Mouse (Mus musculus): ENCODE results near the gene Nmt1.

The Nmt1 gene

GRCm38 (mm10) chr11:103106386-103106785, 78.4 kb downstream of the Nmt1 start:
- no peak for DNase-seq (ENCODE audit: low read depth, low spot score)

- no peak for DNase-seq (ENCODE audit: low read depth, low spot score)
These were observed 83.3 kb downstream of the Nmt1 start for GRCm38 (mm10) chr11:103111301-103111700.

GRCm38 (mm10) chr11:103111881-103112551, 84.0 kb downstream of the Nmt1 start:
- DNase-seq (ENCODE audit: low read depth, low spot score) = no peak

GRCm38 (mm10) chr11:103112552-103112912, 84.5 kb downstream of the Nmt1 start:
- no peak for DNase-seq (ENCODE audit: low read depth, low spot score)

- no peak for DNase-seq (ENCODE audit: low read depth, low spot score)
These were observed 85.0 kb downstream of the Nmt1 start for GRCm38 (mm10) chr11:103113005-103113404.

- DNase-seq (ENCODE audit: low read depth, low spot score) = no peak
These were observed 85.8 kb downstream of the Nmt1 start for GRCm38 (mm10) chr11:103113771-103114170.

GRCm38 (mm10) chr11:103114270-103114943, 86.4 kb downstream of the Nmt1 start:
- DNase-seq (ENCODE audit: low read depth, low spot score) = no peak

- peak; percentile 84 for DNase-seq (ENCODE audit: low read depth, low spot score)
These were observed 87.4 kb downstream of the Nmt1 start for GRCm38 (mm10) chr11:103115163-103116007.

- DNase-seq (ENCODE audit: low read depth, low spot score) = peak; percentile 100
These were observed 88.2 kb downstream of the Nmt1 start, which contains the start of gene Hexim1 for GRCm38 (mm10) chr11:103116008-103116818. Gene Hexim1, plus strand, starts transcription at chr11:103116231.

GRCm38 (mm10) chr11:103116959-103117590, 89.1 kb downstream of the Nmt1 start:
- no peak for DNase-seq (ENCODE audit: low read depth, low spot score)

GRCm38 (mm10) chr11:103117591-103118009, 89.6 kb downstream of the Nmt1 start:
- no peak for DNase-seq (ENCODE audit: low read depth, low spot score)
